In the genomic region with DNA sequence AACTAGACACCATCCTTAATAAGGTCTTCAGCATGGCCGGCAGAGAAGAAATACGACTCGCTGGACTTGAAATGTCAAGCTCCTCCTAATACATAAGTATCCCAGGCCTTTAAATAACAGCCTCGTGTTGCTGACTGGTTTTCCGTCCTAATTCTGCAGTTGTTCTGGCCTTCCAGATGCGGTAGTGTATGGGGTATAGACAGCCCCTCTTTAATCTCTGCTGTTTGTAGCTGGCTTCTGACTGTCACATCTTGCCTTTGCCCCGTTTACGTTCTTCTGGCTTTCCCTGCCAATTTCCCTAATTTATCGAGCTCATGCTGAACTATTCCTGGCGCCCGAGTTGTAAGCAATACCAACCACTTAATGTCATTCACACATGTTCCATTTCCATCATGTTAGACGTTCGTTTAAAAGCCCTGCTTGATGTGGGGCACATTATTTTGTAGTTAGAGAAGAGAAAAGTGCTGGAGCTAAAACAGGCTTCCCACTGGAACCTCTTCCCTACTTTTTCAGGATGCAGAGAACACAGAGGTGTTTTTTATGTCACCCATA, we compare ENCODE assay signal across 12 mouse cellular contexts.
DNase-seq lines count a peak whose midpoint lies in the region; ATAC-seq and TF ChIP-seq lines count a peak whose summit lies in the region.
"Had no signal": no experiment of that assay in that cellular context is flagged by ENCODE, and none has a peak within 500 bp of the region (broad histone marks: within the 10 kb centered on the region; RNA-seq: fewer than 3 reads in every experiment).

No protein-coding gene starts in this region.

- no peak for TF ChIP-seq CTCF in forebrain, postnatal 0 days (IDR thresholded peaks at IDR 0.05; ENCODE audit: low read depth)

- no peak overlapping the region for H3K4me2 ChIP-seq in forebrain, embryonic 13.5 days
- no peak overlapping the region for H3K4me2 ChIP-seq in forebrain, postnatal 0 days (ENCODE audit: low read depth)
- peak overlapping the region; percentile 9; the same call in 1 of the 2 replicates for H3K4me2 ChIP-seq in heart, embryonic 12.5 days
- peak overlapping the region; percentile 5; the same call in 1 of the 2 replicates for H3K4me2 ChIP-seq in limb, embryonic 12.5 days
- H3K4me2 ChIP-seq: embryonic facial prominence, embryonic 15.5 days had no signal

- no peak overlapping the region for H3K4me3 ChIP-seq in forebrain, embryonic 13.5 days
- no peak overlapping the region for H3K4me3 ChIP-seq in forebrain, postnatal 0 days (ENCODE audit: low read depth, low read length)
- H3K4me3 ChIP-seq in heart, embryonic 12.5 days: no peak overlapping the region
- H3K4me3 ChIP-seq in limb, embryonic 12.5 days (replicated peaks): no peak overlapping the region
- H3K4me3 ChIP-seq: embryonic facial prominence, embryonic 15.5 days had no signal

- DNase-seq in forebrain, postnatal 0 days: no peak
- no peak for DNase-seq in heart, postnatal 25 days (ENCODE audit: low spot score)
- peak; percentile 69 for DNase-seq in forelimb bud, embryonic 11.5 days (ENCODE audit: low read depth, low spot score)
- DNase-seq in cerebellum, postnatal 10 days: no peak
- DNase-seq in B cell, adult 2 months: no peak
- DNase-seq: adrenal gland, adult 8-10 months; cerebellum, postnatal 14 days; kidney, postnatal 10 days had no signal

- 51% methylated on average over 13 of the region's 13 CpGs for WGBS in forebrain, embryonic 13.5 days
- 39% methylated on average over 13 of the region's 13 CpGs for WGBS in forebrain, postnatal 0 days
- WGBS in heart, embryonic 12.5 days: 59% methylated on average over 13 of the region's 13 CpGs
- 16% methylated on average over 13 of the region's 13 CpGs for WGBS in limb, embryonic 12.5 days

- H3K9ac ChIP-seq in forebrain, embryonic 13.5 days: no peak overlapping the region
- no peak overlapping the region for H3K9ac ChIP-seq in forebrain, postnatal 0 days
- H3K9ac ChIP-seq in heart, embryonic 12.5 days: no peak overlapping the region
- H3K9ac ChIP-seq in limb, embryonic 12.5 days (replicated peaks): no peak overlapping the region
- H3K9ac ChIP-seq: embryonic facial prominence, embryonic 15.5 days had no signal

- H3K27me3 ChIP-seq in forebrain, embryonic 13.5 days: no peaks in the 10 kb centered on the region
- no peaks in the 10 kb centered on the region for H3K27me3 ChIP-seq in forebrain, postnatal 0 days (ENCODE audit: insufficient read depth, low read length)
- no peaks in the 10 kb centered on the region for H3K27me3 ChIP-seq in heart, embryonic 12.5 days (replicated peaks)
- H3K27me3 ChIP-seq in limb, embryonic 12.5 days: no peaks in the 10 kb centered on the region
- H3K27me3 ChIP-seq: embryonic facial prominence, embryonic 15.5 days had no signal

- no peaks in the 10 kb centered on the region for H3K9me3 ChIP-seq in forebrain, embryonic 13.5 days (replicated peaks)
- no peaks in the 10 kb centered on the region for H3K9me3 ChIP-seq in forebrain, postnatal 0 days (ENCODE audit: low read length)
- no peaks in the 10 kb centered on the region for H3K9me3 ChIP-seq in heart, embryonic 12.5 days (replicated peaks)
- no peaks in the 10 kb centered on the region for H3K9me3 ChIP-seq in limb, embryonic 12.5 days
- H3K9me3 ChIP-seq: embryonic facial prominence, embryonic 15.5 days had no signal

- H3K27ac ChIP-seq in forebrain, embryonic 13.5 days: no peak overlapping the region
- H3K27ac ChIP-seq in forebrain, postnatal 0 days (ENCODE audit: low read depth, low read length): no peak overlapping the region
- no peak overlapping the region for H3K27ac ChIP-seq in heart, embryonic 12.5 days (ENCODE audit: poor library complexity, severe bottlenecking)
- peak overlapping the region; percentile 8; the same call in 1 of the 2 replicates for H3K27ac ChIP-seq in limb, embryonic 12.5 days
- H3K27ac ChIP-seq: embryonic facial prominence, embryonic 15.5 days had no signal

- 0 out of 2 replicates have a peak, but pooled peaks have one; percentile 38 for ATAC-seq in forebrain, embryonic 13.5 days
- ATAC-seq in forebrain, postnatal 0 days: no peak
- ATAC-seq in heart, embryonic 12.5 days (ENCODE audit: insufficient number of reproducible peaks, low FRiP score): no peak
- peak; percentile 20; the same call in 1 of the 2 replicates for ATAC-seq in limb, embryonic 12.5 days (ENCODE audit: insufficient number of reproducible peaks, insufficient read depth, low FRiP score, low TSS enrichment, low read depth)

- no peaks in the 10 kb centered on the region for H3K36me3 ChIP-seq in forebrain, embryonic 13.5 days (ENCODE audit: poor library complexity, severe bottlenecking)
- H3K36me3 ChIP-seq in forebrain, postnatal 0 days (ENCODE audit: insufficient read depth): no peaks in the 10 kb centered on the region
- no peaks in the 10 kb centered on the region for H3K36me3 ChIP-seq in heart, embryonic 12.5 days
- H3K36me3 ChIP-seq in limb, embryonic 12.5 days: no peaks in the 10 kb centered on the region
- H3K36me3 ChIP-seq: embryonic facial prominence, embryonic 15.5 days had no signal

- intact Hi-C loops in heart, postnatal 25 days (cut with DNase I): no loop called here

- 0 out of 2 replicates have a peak, but pooled peaks cover 6% of the 10 kb centered on the region for H3K4me1 ChIP-seq in forebrain, embryonic 13.5 days
- H3K4me1 ChIP-seq in forebrain, postnatal 0 days (ENCODE audit: insufficient read depth): 0 out of 2 replicates have a peak, but pooled peaks cover 6% of the 10 kb centered on the region
- no peaks in the 10 kb centered on the region; the same call in 1 of the 2 replicates for H3K4me1 ChIP-seq in heart, embryonic 12.5 days (replicated peaks)
- peaks cover 13% of the 10 kb centered on the region; the same call in 1 of the 2 replicates for H3K4me1 ChIP-seq in limb, embryonic 12.5 days (replicated peaks)
- H3K4me1 ChIP-seq: embryonic facial prominence, embryonic 15.5 days had no signal

Comparison
In these comparisons a context has a peak if more than half of its experiments do, and no peak if none do; other contexts are left out.
1. ATAC-seq: peak in forebrain, embryonic 13.5 days (single experiment) and limb, embryonic 12.5 days (single experiment); none in forebrain, postnatal 0 days (single experiment) and heart, embryonic 12.5 days (single experiment).
2. H3K4me2 ChIP-seq: peak in heart, embryonic 12.5 days (single experiment) and limb, embryonic 12.5 days (single experiment); none in forebrain, embryonic 13.5 days (single experiment) and forebrain, postnatal 0 days (single experiment).